Mouse (Mus musculus): ENCODE data around the gene Vmn2r24.

DNA sequence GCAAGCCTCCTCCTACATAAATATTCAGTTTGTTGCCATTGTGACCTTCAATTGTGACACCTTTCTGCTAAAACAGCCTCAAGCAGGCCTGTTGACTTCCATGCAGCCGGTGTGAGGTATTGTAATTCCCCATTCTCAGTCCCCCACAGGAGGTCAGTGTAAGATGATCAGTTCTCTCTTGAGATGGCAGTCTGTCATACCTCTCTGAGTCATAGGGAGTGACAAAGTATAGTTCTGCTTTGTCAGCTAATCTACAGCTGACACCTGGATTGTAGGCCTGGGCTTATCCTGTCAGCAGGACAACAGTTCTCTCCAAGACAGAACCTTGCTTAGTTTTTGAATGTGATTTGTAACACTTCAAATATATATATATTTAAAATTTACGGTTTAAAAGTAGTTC, 6.2 kb downstream of the Vmn2r24 start:
- TF ChIP-seq BHLHE40 (IDR thresholded peaks at IDR 0.05; ENCODE audit: low read depth, low read length) (no peak), E2F4 (IDR thresholded peaks at IDR 0.05; ENCODE audit: insufficient replicate concordance, low read depth, low read length) (no peak), MAFK (IDR thresholded peaks at IDR 0.05; ENCODE audit: insufficient replicate concordance, low read length) (no peak), CTCF (conservative IDR thresholded peaks at IDR 0.05 in 1 of 2, IDR thresholded peaks at IDR 0.05 in 1 of 2; ENCODE audit: low read depth in 2 of 2, low read length in 2 of 2) (no peak), EP300 (IDR thresholded peaks at IDR 0.05; ENCODE audit: low read length) (no peak), POLR2A (IDR thresholded peaks at IDR 0.05; ENCODE audit: low read depth, low read length) (no peak), JUN (IDR thresholded peaks at IDR 0.05; ENCODE audit: insufficient read depth, low read depth, low read length) (no peak), HCFC1 (IDR thresholded peaks at IDR 0.05; ENCODE audit: low read depth, low read length) (no peak), USF1 (IDR thresholded peaks at IDR 0.05; ENCODE audit: low read depth, low read length) (no peak), ZC3H11A (IDR thresholded peaks at IDR 0.05; ENCODE audit: low read depth, low read length) (no peak)
